Mouse (Mus musculus) neural tube, postnatal 0 days (tissue): ENCODE results near the gene Mpp3. TPM values are rescaled to one million over a fixed set of nuclear protein-coding genes. Genes with fewer than 3 reads are reported as not detected.

ENCODE experiments used
- polyA plus RNA-seq: library from polyadenylated mRNA; unstranded; fragments of >200 nt; fragmentation: Nextera tagmentation; extraction: Ambion mirVana; gene quantifications from 2 replicates; pipeline ENCODE4 v1.2.1, GENCODE M21; 2015

Gene Mpp3
- 44.3 and 49.5 TPM in 2 replicates for polyA plus RNA-seq

GRCm38 (mm10) chr11:102028087-102028816 lies at the start of gene Mpp3:
TSS of gene Mpp3 (minus strand) at chr11:102028461.

GRCm38 (mm10) chr11:102041350-102041949 lies 13.2 kb upstream of the Mpp3 start, which contains the start of gene Cd300lg:
TSS of gene Cd300lg (plus strand) at chr11:102041509.

DNA sequence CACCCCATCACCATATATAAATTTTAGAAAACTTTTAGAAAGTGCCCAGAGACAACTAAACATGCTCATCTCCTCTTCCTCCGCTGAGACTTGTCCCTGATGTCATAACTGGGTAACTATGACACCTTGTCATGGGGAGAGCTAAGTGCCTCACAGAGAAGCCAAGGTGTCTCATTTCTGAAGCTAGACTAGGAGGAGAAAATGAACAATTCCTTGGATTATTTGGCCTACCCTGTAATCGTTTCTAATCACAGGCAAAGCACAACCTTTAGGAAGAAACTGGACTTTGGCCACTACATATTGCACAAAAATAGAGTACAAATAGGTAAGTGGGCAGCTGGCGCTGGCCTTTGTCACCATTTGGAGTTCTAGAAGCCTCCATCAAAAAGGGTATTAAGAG lies 41.3 kb downstream of the Mpp3 start, which contains the start of gene Dusp3:
Dusp3 (minus strand) TSS at position 101 of the 400 bp plus-strand sequence.

GRCm38 (mm10) chr11:101984054-101985025 lies 43.9 kb downstream of the Mpp3 start, which contains the start of gene Cfap97d1:
TSS of gene Cfap97d1 (plus strand) at chr11:101984279.

GRCm38 (mm10) chr11:101966965-101967614 lies 61.2 kb downstream of the Mpp3 start, which contains the start of gene Sost:
TSS of gene Sost (minus strand) at chr11:101967015.

Other genes starting within 250 kb of the Mpp3 start
- 37.8 and 47.9 TPM in 2 replicates for gene Etv4, start 243.1 kb downstream of the Mpp3 start, polyA plus RNA-seq
- gene Meox1, start 134.1 kb downstream of the Mpp3 start, polyA plus RNA-seq = 0.89 and 1.5 TPM in 2 replicates
- 0.09 TPM in 1 of 2 replicates, not detected in the other for gene Sost, start 61.4 kb downstream of the Mpp3 start, polyA plus RNA-seq
- gene Cfap97d1, start 44.2 kb downstream of the Mpp3 start, polyA plus RNA-seq = not detected in 2 replicates
- gene Dusp3, start 41.4 kb downstream of the Mpp3 start, polyA plus RNA-seq = 47.0 and 47.8 TPM in 2 replicates
- gene Cd300lg, start 13.0 kb upstream of the Mpp3 start, polyA plus RNA-seq = 0.25 and 0.27 TPM in 2 replicates
- gene Mpp2, start 60.1 kb upstream of the Mpp3 start, polyA plus RNA-seq = 31.5 and 37.0 TPM in 2 replicates
- not detected in 2 replicates for gene Ppy, start 72.9 kb upstream of the Mpp3 start, polyA plus RNA-seq
- 0.62 and 0.98 TPM in 2 replicates for gene Pyy, start 79.4 kb upstream of the Mpp3 start, polyA plus RNA-seq
- gene Nags, start 117.1 kb upstream of the Mpp3 start, polyA plus RNA-seq = not detected in 2 replicates
- 42.7 and 43.3 TPM in 2 replicates for gene Tmem101, start 127.9 kb upstream of the Mpp3 start, polyA plus RNA-seq
- 136 and 156 TPM in 2 replicates for gene Lsm12, start 156.8 kb upstream of the Mpp3 start, polyA plus RNA-seq
- 51.6 and 52.5 TPM in 2 replicates for gene G6pc3, start 161.2 kb upstream of the Mpp3 start, polyA plus RNA-seq
- 60.3 and 69.2 TPM in 2 replicates for gene Hdac5, start 201.7 kb upstream of the Mpp3 start, polyA plus RNA-seq
- 0.92 and 1.2 TPM in 2 replicates for gene BC030867, start 220.4 kb upstream of the Mpp3 start, polyA plus RNA-seq
- 0.55 and 0.71 TPM in 2 replicates for gene Asb16, start 240.3 kb upstream of the Mpp3 start, polyA plus RNA-seq